Mouse (Mus musculus) liver, embryonic 15.5 days (tissue): Measurements from ENCODE around the gene Ppt1. TPM values are rescaled to one million over a fixed set of nuclear protein-coding genes. Genes with fewer than 3 reads are reported as not detected.

Experiments
- ATAC-seq: fragments of 200-750 bp; cut with Nextera tagmentation; 2 replicates; pipeline ENCODE4 v1.8.0; 2017; ENCODE audit warnings: moderate number of reproducible peaks, mild to moderate bottlenecking, moderate library complexity; ENCODE audit not compliant: insufficient read depth
- H3K27ac ChIP-seq: fragments of 300-500 bp; sonication (generic); replicated peaks from 2 replicates; pipeline ENCODE4 v1.5.1; 2015; ENCODE audit warnings: mild to moderate bottlenecking, inconsistent platforms
- H3K27me3 ChIP-seq: fragments of 300-500 bp; sonication (generic); 2 replicates; pipeline ENCODE4 v1.6.1; 2015; ENCODE audit warnings: mild to moderate bottlenecking, inconsistent platforms
- H3K36me3 ChIP-seq: fragments of 300-500 bp; sonication (generic); replicated peaks from 2 replicates; pipeline ENCODE4 v1.6.1; 2015; ENCODE audit warnings: moderate library complexity, mild to moderate bottlenecking, inconsistent platforms
- H3K4me1 ChIP-seq: fragments of 300-500 bp; sonication (generic); replicated peaks from 2 replicates; pipeline ENCODE4 v1.6.1; 2015; ENCODE audit warnings: inconsistent platforms
- H3K4me2 ChIP-seq: fragments of 300-500 bp; sonication (generic); 2 replicates; pipeline ENCODE4 v1.6.1; 2015; ENCODE audit warnings: moderate library complexity, mild to moderate bottlenecking, inconsistent platforms
- H3K4me3 ChIP-seq: fragments of 300-500 bp; sonication (generic); replicated peaks from 2 replicates; pipeline ENCODE4 v1.5.1; 2015; ENCODE audit warnings: mild to moderate bottlenecking, inconsistent platforms
- H3K9ac ChIP-seq: fragments of 300-500 bp; sonication (generic); 2 replicates; pipeline ENCODE4 v1.6.1; 2015; ENCODE audit warnings: moderate library complexity, mild to moderate bottlenecking, inconsistent platforms
- H3K9me3 ChIP-seq: fragments of 300-500 bp; sonication (generic); replicated peaks from 2 replicates; pipeline ENCODE4 v1.6.1; 2016; ENCODE audit warnings: inconsistent platforms
- WGBS: fragments of 180-500 bp; shearing (Covaris S2); methylation state at CpG from one replicate; pipeline ENCODE4 v1.1.7; 2015; ENCODE audit warnings: mixed read lengths; ENCODE audit not compliant: insufficient replicate concordance; 5-methylcytosine and 5-hydroxymethylcytosine counted together
- polyA plus RNA-seq: library from polyadenylated mRNA; unstranded; fragments of >200 nt; fragmentation: Nextera tagmentation; extraction: Ambion mirVana; gene quantifications from 2 replicates; pipeline ENCODE4 v1.2.1, GENCODE M21; 2015

The Ppt1 gene
- polyA plus RNA-seq, 1 experiment from 2014 or later, result 18.9 TPM

GRCm38 (mm10) chr4:122837180-122837730, 1.2 kb downstream of the Ppt1 start:
- no peak for ATAC-seq
- Histone ChIP-seq H3K27ac (no peak overlapping the region), H3K4me3 (peak overlapping the region; percentile 69; the same call in 1 of the 2 replicates), H3K36me3 (peaks cover 8% of the 10 kb centered on the region), H3K4me1 (peaks cover 17% of the 10 kb centered on the region), H3K9ac (no peak overlapping the region), H3K27me3 (no peaks in the 10 kb centered on the region), H3K9me3 (no peaks in the 10 kb centered on the region), H3K4me2 (peak overlapping the region; percentile 83; the same call in 1 of the 2 replicates)
- WGBS, result 56% methylated on average over 6 of the region's 6 CpGs

DNA sequence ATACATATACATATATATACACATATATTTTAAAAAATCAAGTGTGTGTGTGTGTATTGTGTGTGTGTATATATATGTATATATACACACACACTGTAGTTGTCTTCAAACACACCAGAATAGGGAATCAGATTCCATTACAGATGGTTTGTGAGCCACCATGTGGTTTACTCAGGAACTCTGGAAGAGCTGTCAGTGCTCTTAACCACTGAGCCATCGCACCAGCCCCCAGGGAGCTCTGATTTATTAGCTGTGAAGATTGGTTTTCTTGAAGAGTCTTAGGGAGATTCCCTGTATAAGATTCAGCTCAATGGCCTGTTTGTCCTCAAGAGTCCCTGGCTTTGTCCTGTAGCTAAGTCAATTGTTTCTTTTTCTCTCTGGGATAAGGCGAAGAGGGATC, 2.0 kb downstream of the Ppt1 start:
- Histone ChIP-seq H3K9me3 (no peaks in the 10 kb centered on the region), H3K36me3 (peaks cover 8% of the 10 kb centered on the region), H3K4me3 (no peak overlapping the region), H3K27ac (no peak overlapping the region), H3K4me2 (no peak overlapping the region), H3K4me1 (peaks cover 17% of the 10 kb centered on the region), H3K27me3 (no peaks in the 10 kb centered on the region), H3K9ac (no peak overlapping the region)
- WGBS, result 78% methylated on average over 2 of the region's 2 CpGs
- ATAC-seq, result no peak

- Histone ChIP-seq H3K27me3 (no peaks in the 10 kb centered on the region), H3K36me3 (peaks cover 8% of the 10 kb centered on the region), H3K9ac (no peak overlapping the region), H3K4me3 (no peak overlapping the region), H3K27ac (no peak overlapping the region), H3K4me2 (no peak overlapping the region), H3K9me3 (no peaks in the 10 kb centered on the region), H3K4me1 (peaks cover 17% of the 10 kb centered on the region)
- ATAC-seq, result no peak
- WGBS, result 13% methylated on average over 1 of the region's 1 CpGs
These were observed 2.4 kb downstream of the Ppt1 start for GRCm38 (mm10) chr4:122838416-122838815.

DNA sequence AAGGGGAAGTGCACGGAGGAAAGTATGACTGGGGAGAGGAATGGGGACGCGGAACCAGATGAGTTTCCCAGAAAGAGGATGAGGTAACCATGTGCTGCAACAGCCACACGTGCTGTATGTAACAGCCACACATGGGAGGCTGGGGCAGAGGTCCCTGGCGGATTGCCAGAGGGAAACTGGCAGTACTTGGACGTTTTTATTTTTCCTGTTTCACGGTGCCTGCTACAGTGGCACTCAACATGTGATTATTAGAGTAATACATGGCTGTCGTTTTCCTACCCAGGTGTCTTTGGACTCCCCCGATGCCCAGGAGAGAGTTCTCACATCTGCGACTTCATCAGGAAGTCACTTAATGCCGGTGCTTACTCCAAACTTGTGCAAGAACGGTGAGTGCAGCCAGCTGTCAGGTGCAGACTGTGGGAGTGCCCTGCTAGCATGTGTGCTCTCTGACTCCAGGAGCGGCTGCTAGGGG, 12.1 kb downstream of the Ppt1 start:
- Histone ChIP-seq H3K4me1 (0 out of 2 replicates have a peak, but pooled peaks cover 3% of the 10 kb centered on the region), H3K4me2 (no peak overlapping the region), H3K4me3 (no peak overlapping the region), H3K9ac (no peak overlapping the region), H3K36me3 (peaks cover 39% of the 10 kb centered on the region), H3K27ac (no peak overlapping the region), H3K9me3 (no peaks in the 10 kb centered on the region), H3K27me3 (no peaks in the 10 kb centered on the region)
- ATAC-seq, result peak; percentile 56; the same call in 1 of the 2 replicates
- 42% methylated on average over 13 of the region's 13 CpGs for WGBS

GRCm38 (mm10) chr4:122851535-122851934, 15.5 kb downstream of the Ppt1 start:
- H3K36me3 ChIP-seq, result peaks cover 31% of the 10 kb centered on the region

GRCm38 (mm10) chr4:122853691-122854090, 17.6 kb downstream of the Ppt1 start:
- WGBS, result 35% methylated on average over 2 of the region's 2 CpGs
- Histone ChIP-seq H3K4me1 (peaks cover 10% of the 10 kb centered on the region; the same call in 1 of the 2 replicates), H3K9ac (no peak overlapping the region), H3K27ac (no peak overlapping the region), H3K27me3 (no peaks in the 10 kb centered on the region), H3K36me3 (peaks cover 47% of the 10 kb centered on the region), H3K4me2 (no peak overlapping the region), H3K9me3 (no peaks in the 10 kb centered on the region), H3K4me3 (no peak overlapping the region)
- ATAC-seq, result no peak

More at GRCm38 (mm10) chr4:122851535-122851934, 15.5 kb downstream of the Ppt1 start:
- Histone ChIP-seq H3K9ac (no peak overlapping the region), H3K4me3 (no peak overlapping the region), H3K27ac (no peak overlapping the region), H3K27me3 (no peaks in the 10 kb centered on the region), H3K4me1 (0 out of 2 replicates have a peak, but pooled peaks cover 3% of the 10 kb centered on the region), H3K4me2 (no peak overlapping the region), H3K9me3 (no peaks in the 10 kb centered on the region)
- no peak for ATAC-seq

GRCm38 (mm10) chr4:122854770-122855169, 18.7 kb downstream of the Ppt1 start:
- WGBS, result 76% methylated on average over 4 of the region's 4 CpGs
- Histone ChIP-seq H3K4me2 (no peak overlapping the region), H3K9ac (no peak overlapping the region), H3K4me1 (peaks cover 7% of the 10 kb centered on the region), H3K27ac (no peak overlapping the region), H3K36me3 (peaks cover 50% of the 10 kb centered on the region), H3K9me3 (no peaks in the 10 kb centered on the region), H3K4me3 (no peak overlapping the region), H3K27me3 (no peaks in the 10 kb centered on the region)
- ATAC-seq, result no peak

DNA sequence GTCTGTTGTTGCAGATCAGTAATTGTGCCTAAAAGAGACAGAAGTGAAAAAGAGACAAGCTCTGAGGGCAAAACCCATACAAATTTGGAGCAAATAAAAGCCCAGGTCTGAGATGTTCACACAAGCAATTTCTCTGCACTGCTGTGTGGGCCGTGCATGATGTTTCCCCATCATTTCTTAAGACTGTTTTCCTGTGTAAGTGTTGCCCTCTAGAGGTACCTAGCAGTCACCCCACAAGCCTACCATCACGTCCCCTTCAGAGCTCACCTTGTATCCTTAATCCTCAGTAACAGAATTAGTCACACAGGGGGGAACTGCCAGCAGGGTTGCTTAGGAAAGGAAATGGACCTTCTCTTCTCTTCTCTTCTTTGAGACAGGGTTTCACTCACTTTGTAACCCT, 21.9 kb downstream of the Ppt1 start:
- Histone ChIP-seq H3K9me3 (no peaks in the 10 kb centered on the region), H3K27me3 (no peaks in the 10 kb centered on the region), H3K9ac (no peak overlapping the region), H3K27ac (no peak overlapping the region), H3K4me2 (no peak overlapping the region), H3K4me1 (peaks cover 7% of the 10 kb centered on the region), H3K36me3 (peaks cover 69% of the 10 kb centered on the region), H3K4me3 (no peak overlapping the region)
- 42% methylated on average over 2 of the region's 2 CpGs for WGBS
- no peak for ATAC-seq

GRCm38 (mm10) chr4:122859096-122859674, 23.1 kb downstream of the Ppt1 start:
- Histone ChIP-seq H3K36me3 (peaks cover 81% of the 10 kb centered on the region), H3K27ac (no peak overlapping the region)

DNA sequence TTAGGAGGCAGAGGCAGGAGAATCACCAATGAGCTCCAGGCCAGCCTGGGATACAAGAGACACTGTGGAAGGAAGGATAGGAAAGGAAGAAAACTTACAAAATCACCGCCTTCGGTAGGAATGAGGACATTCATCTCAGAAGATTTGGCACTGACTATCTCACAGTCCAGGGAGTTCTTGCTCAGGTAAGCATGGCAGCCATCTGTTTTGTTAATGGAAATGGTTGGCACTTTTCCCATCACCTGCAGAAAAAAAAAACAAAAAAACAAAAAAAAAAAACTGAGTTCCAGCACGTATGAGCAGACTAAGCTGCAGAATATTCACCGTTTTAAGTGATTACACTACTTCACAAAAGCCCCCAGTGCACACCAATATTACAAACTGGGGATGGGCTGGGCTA, 25.8 kb downstream of the Ppt1 start:
- peaks cover 89% of the 10 kb centered on the region for H3K36me3 ChIP-seq
- no peak overlapping the region for H3K27ac ChIP-seq
- peaks cover 7% of the 10 kb centered on the region for H3K4me1 ChIP-seq
- no peaks in the 10 kb centered on the region for H3K27me3 ChIP-seq
- 91% methylated on average over 4 of the region's 4 CpGs for WGBS
- H3K9me3 ChIP-seq, result no peaks in the 10 kb centered on the region
- no peak overlapping the region for H3K4me2 ChIP-seq
- H3K4me3 ChIP-seq, result no peak overlapping the region
- H3K9ac ChIP-seq, result no peak overlapping the region
- ATAC-seq, result no peak

More at GRCm38 (mm10) chr4:122859096-122859674, 23.1 kb downstream of the Ppt1 start:
- no peak overlapping the region for H3K4me2 ChIP-seq
- H3K27me3 ChIP-seq, result no peaks in the 10 kb centered on the region
- no peak overlapping the region for H3K4me3 ChIP-seq
- no peak overlapping the region for H3K9ac ChIP-seq
- 62% methylated on average over 6 of the region's 6 CpGs for WGBS
- H3K4me1 ChIP-seq, result peaks cover 7% of the 10 kb centered on the region
- no peak for ATAC-seq
- no peaks in the 10 kb centered on the region for H3K9me3 ChIP-seq

GRCm38 (mm10) chr4:122868041-122868440, 32.0 kb downstream of the Ppt1 start:
- H3K4me2 ChIP-seq, result no peak overlapping the region
- no peaks in the 10 kb centered on the region for H3K9me3 ChIP-seq
- no peak for ATAC-seq
- no peaks in the 10 kb centered on the region for H3K27me3 ChIP-seq
- no peak overlapping the region for H3K4me3 ChIP-seq
- H3K27ac ChIP-seq, result no peak overlapping the region
- 68% methylated on average over 1 of the region's 1 CpGs for WGBS
- H3K4me1 ChIP-seq, result peaks cover 17% of the 10 kb centered on the region
- H3K36me3 ChIP-seq, result peaks cover 87% of the 10 kb centered on the region
- H3K9ac ChIP-seq, result no peak overlapping the region

- H3K27ac ChIP-seq, result no peak overlapping the region
- ATAC-seq, result no peak
- no peak overlapping the region for H3K4me2 ChIP-seq
- peaks cover 68% of the 10 kb centered on the region for H3K36me3 ChIP-seq
- no peak overlapping the region for H3K9ac ChIP-seq
- H3K4me1 ChIP-seq, result peaks cover 33% of the 10 kb centered on the region
- H3K4me3 ChIP-seq, result no peak overlapping the region
- no peaks in the 10 kb centered on the region for H3K27me3 ChIP-seq
- no peaks in the 10 kb centered on the region for H3K9me3 ChIP-seq
These were observed 34.0 kb downstream of the Ppt1 start for GRCm38 (mm10) chr4:122870027-122870426.
